Mouse (Mus musculus) v-Abl transformed pro-B cells (cell line): ENCODE data around the gene Zwilch.

Experiments used
- in situ Hi-C, 2 experiments: fragments of 400-800 bp; cut with MboI; formaldehyde crosslinking; loops; one replicate each; pipeline ENCODE4 v1.15.1; 2025; ENCODE audit not compliant: unreplicated experiment in 2 of 2

The Zwilch gene

DNA sequence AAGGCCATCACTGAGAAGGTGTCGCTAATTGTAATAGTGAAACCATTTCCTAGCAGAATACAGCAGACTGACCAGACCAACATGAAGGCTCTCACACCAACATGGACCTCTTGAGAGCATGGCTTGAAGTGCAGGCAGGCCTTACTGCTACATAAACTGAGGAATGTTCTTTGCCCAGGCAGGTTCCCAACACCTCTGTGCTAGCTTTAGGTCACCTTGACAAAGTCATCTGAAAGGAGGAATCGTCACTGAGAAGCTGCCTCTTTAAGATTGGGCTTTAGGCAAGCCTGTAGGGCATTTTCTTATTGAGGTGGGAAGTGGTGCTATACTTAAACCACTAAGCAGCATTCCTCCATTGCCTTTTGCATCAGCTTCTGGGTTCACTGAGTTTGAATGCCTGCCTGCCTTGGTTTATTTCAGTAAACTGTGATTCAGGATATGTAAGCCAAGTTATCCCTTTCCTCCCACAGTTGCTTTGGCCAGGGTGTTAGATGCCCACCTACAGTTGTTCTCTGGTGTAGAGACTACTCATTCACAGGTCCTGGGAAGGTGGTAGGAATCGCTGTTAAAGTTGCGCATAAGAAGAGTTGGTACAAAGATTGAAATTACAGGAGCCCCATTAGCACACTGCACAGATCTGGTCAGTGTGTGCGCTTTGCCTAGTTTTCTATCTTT, 11.4 kb upstream of the Zwilch start:
- in situ Hi-C loops: loop anchor here in 1 of 2 experiments (25.0 kb wide), 1 partner anchor 1153 kb away; the partner anchor contains the start of gene Pdcd7

DNA sequence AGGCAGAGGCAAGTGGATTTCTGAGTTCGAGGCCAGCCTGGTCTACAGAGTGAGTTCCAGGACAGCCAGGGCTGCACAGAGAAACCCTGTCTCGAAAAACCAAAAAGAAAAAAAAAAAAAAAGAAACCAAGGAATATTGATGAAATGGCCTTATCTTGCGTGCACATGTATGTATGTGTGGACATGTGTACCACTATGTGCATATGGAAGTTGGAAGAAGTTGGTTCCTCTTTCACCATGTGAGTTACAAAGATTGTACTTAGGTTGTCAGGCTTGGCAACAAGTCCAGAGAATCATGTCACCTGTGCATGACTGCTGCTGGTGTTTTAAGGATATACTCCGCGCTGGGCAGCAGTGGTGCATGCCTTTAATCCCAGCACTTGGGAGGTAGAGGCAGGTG, 10.4 kb upstream of the Zwilch start:
- in situ Hi-C loops: loop anchor here in 1 of 2 experiments (25.0 kb wide), 1 partner anchor 1154 kb away; the partner anchor contains the start of gene Pdcd7

DNA sequence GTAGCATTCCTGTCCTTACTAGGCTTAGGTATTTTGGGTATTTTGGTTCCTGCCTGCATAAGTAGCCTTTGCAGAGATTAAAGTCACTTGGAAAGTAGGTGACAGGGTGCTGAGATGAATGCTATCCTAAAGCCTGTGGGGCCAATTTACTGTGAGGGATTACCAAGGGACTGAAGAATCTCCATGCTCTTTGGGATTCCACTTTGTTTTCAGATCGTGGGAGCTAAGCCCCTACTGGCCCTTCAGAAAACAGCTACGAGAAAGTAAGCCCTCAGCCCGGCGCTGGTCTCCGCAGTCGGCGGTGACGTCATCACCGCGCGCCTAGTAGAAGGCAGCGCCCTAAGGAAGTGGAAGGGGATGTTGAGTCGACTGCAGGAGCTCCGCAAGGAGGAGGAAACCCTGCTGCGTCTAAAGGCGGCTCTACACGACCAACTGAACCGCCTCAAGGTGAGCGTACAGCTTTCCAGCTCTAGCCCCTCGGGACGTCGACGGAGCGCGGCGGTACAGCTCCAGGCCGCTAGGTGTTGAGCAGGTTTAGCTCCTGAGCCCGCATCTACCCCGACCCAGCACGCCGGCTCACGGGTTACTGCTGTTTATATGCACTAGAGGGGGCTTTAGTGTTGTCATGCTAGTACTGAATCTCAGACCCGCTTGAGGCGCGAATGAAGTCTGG, 6.2 kb upstream of the Zwilch start, which contains the start of gene Snapc5:
TSS of gene Snapc5 (plus strand) at position 301 of the 673 bp plus-strand sequence.
- in situ Hi-C loops: loop anchor here (10.0 to 25.0 kb wide), 2 partner anchors 1158 to 1166 kb away; partner anchors contain the start of gene Pdcd7 (in 2 of the 2)

DNA sequence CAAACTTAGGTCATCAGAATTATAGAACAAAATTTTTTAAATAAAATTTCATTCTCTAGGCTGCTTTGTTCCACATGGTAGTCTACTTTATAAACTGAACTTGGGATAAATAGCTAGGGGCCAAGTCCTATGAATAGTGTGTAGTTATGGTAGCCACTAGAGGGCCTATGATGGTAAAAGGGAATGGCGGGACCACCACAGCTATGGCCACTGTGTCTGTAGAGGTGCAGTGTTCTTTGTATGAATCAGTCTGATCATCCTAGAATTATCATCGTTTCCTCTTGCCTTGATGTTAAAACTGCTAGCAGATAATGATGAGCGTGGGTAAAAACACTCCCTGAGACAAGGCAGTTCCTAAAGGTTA, 5.7 kb upstream of the Zwilch start:
- in situ Hi-C loops: loop anchor here (10.0 to 25.0 kb wide), 2 partner anchors 1159 to 1166 kb away; partner anchors contain the start of gene Pdcd7 (in 2 of the 2)

DNA sequence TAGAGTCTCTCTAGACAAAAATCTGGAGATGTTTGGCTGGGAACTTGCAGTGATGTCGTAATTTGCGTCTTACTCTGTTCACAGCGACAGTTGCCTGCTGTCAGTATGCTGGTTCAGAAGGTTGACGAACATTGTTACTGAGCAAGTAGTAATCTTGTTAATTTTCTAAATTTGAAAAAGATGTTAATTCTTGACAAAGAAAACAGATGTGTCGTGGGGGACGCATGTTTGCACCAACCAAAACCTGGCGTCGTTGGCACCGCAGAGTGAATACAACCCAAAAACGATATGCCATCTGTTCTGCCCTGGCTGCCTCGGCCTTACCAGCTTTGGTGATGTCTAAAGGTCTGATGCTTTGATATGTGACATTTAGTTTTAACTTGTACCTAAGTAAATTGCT, 2.5 kb upstream of the Zwilch start:
- in situ Hi-C loops: loop anchor here (10.0 to 25.0 kb wide), 2 partner anchors 1162 to 1169 kb away; partner anchors contain the start of gene Pdcd7 (in 2 of the 2)

DNA sequence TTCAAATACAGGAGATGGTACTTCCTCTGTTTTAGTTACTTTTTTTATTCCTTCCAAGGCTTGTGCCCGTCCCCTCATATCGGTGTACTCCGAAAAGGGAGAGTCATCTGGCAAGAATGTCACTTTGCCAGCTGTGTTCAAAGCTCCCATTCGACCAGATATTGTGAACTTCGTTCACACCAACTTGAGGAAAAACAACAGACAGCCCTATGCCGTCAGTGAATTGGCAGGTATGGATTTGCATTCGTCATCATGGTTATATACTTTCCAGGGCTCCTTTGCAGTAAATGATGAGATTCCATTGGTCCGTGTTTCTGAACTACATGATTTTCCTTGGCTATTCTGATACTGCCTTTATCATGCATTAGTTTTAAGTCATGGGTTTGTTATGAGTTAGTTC, 1.9 kb upstream of the Zwilch start:
- in situ Hi-C loops: loop anchor here (5.0 to 25.0 kb wide), 3 partner anchors 83 to 1170 kb away; partner anchors contain the start of gene Pdcd7 (in 2 of the 2)

DNA sequence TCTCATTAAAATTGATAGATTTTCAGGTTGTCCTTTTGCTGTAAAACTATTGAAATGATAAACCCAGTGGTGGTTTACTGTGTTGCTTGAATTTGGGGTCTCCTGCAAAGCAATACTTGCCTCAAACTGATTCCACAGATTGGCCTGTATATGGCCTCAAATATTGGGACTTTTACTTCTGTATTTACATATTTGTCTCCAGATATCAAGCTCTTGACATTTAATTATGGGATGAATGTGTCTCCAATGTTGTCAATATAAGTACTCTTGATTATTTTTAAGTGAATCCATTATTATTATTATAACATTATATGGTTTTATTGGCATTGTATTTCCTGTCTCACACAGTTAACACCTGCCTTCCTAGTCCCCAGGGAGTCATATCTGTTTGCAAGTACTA, 1.4 kb upstream of the Zwilch start:
- in situ Hi-C loops: loop anchor here in 1 of 2 experiments (5.0 to 10.0 kb wide), 2 partner anchors 83 to 1170 kb away; partner anchors contain the start of gene Pdcd7

DNA sequence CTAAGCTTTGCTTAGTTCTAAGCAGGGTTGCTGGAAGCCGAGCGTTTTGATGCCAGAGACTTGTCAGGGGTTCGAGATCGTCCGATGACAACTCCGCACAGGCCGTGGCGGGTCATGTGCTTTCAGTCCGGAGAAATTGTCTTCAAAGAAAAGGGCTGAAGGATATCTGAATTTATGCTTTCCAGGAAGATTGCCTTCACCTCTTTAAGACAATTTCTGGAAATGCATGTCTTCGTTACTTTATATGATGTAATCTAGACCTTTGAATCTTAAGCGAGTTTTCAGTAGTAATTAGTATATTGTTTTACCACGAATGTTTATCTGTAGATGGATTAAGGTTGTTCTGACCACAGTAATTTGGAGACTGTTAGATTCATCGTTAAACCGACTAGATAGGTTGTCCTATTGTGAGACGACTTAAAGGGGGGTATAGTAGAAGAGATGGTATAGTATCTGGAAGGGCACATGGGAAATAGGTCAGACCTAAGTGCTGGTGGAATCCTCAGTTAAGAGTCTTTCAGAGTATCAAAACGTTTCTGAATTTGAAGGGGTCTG, 839 bp upstream of the Zwilch start:
- in situ Hi-C loops: loop anchor here in 1 of 2 experiments (5.0 to 10.0 kb wide), 2 partner anchors 84 to 1171 kb away; partner anchors contain the start of gene Pdcd7

DNA sequence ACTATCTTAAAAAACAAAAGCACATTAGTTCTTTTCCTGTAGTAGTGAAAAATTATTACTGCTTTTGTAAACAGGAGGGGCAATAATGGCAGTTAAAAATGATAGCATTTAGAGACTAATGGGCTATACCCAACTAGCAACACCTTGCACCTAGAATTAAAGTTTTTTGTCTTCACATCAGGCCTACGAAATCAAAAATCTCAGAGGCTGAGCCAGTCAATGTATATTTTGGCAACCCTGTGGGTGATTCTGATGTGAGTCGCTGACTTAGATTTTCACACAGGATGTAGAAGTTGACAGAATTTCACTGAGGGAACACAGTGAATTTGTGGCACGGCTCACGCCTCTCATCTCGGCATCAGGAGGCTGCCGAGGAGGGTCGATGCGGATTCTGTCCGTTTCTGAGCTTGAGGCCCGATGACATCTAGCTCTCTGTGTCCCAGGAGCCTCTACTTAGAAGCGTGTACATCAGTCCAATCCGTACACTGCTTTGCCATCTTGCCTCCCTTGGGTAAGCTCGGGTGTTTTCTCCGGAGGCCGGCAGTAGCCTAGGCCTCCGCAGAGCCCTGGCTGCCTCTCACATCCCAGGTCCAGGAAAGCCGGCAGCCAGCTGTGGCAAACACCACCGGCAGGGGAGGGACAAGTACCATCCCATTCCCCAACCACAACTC, 624 bp downstream of the Zwilch start:
- in situ Hi-C loops: loop anchor here in 1 of 2 experiments (5.0 to 10.0 kb wide), 2 partner anchors 85 to 1173 kb away; partner anchors contain the start of gene Pdcd7

DNA sequence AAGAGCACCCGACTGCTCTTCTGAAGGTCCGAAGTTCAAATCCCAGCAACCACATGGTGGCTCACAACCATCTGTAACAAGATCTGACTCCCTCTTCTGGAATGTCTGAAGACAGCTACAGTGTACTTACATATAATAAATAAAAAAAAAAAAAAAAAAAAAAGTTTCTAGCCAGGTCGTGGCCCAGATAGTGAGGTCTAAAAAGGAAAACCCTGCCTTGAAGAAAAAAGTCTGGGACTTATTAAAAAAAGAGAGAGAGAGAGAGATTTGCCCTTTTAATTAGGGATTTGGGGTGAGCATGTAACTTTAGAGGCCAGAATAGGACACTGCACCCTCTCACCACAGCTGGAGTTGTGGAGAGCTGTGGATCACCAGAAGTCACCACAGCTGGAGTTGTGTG, 2.9 kb downstream of the Zwilch start:
- in situ Hi-C loops: loop anchor here in 1 of 2 experiments (5.0 to 10.0 kb wide), 2 partner anchors 87 to 1175 kb away; partner anchors contain the start of gene Pdcd7

DNA sequence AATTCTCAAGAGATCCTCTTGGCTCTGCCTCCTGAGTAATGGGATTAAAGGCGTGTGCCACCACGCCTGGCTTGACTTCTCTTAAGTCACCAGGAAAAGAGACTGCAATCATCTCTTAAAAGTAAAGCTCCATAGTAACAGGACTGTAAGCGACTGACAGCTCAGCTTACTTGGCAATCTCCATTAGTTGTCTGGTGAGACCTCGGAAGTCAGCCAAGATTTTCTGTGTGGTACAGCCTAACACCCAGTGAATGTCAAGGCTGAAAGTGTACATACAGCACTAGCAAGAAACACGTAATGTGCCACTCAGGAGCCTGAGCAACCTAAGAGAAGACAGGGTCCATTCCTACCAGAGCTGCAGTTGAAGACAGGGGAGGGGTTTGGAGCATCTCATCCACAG, 12.4 kb downstream of the Zwilch start:
- in situ Hi-C loops: no loop called here

DNA sequence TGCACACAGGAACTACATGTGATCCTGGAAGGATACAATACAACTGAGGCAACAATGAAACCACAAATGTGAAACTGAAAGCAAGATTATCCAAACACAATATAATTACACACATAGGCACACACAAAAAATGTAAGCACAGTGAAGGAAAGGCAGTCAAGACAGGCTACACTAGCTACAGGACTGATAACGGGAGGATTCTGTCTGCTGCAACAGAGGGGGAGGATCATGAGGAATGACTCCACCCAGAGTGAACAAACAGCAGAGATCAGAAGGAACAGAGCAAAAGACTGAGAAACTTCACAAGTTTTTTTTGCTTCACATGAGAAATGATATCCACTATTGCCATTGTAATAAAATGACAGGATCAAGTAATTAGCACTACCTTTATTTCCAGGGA, 16.3 kb downstream of the Zwilch start:
- in situ Hi-C loops: no loop called here

DNA sequence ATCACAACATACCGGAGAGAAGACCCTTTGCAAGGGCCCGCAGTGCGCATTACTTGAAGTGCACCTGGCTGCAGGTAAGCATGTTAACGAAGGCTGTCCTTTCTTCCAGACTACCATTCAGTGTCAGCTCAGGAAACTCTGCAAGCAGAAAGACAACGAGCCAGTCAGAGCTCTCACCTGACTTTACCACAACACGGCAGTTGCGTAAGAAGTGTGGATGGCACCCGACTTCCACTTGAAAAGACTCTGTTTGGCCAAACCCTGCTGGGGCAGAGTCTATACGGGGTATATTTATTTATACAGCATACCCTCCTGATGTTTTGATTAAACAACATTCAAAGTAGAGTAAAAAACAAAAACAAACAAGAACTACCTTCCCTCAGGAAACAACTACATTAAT, 33.0 kb downstream of the Zwilch start:
- in situ Hi-C loops: loop anchor here (5.0 to 25.0 kb wide), 3 partner anchors 132 to 815 kb away; partner anchors contain the start of gene Slc24a1 (in 1 of the 2)

DNA sequence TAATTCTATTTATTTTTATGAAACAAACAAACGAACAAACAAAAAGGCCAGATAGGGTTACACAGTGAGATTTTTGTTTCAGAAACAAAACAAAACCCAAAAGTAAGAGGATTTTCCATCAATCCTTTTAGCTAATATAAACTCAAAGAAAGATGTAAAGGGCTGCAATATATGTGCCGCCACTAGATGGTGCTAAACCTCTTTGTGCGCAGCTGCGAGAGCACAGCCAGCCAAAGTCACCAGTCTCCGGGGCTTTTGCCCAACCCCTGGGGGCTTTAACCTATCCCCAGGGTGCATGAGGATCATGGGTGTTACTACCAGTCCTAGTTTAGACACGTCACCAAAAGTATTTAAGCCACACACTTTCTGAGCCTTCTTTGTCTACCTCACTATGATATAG, 34.0 kb downstream of the Zwilch start:
- in situ Hi-C loops: loop anchor here (5.0 to 25.0 kb wide), 3 partner anchors 133 to 816 kb away; partner anchors contain the start of gene Slc24a1 (in 1 of the 2)

DNA sequence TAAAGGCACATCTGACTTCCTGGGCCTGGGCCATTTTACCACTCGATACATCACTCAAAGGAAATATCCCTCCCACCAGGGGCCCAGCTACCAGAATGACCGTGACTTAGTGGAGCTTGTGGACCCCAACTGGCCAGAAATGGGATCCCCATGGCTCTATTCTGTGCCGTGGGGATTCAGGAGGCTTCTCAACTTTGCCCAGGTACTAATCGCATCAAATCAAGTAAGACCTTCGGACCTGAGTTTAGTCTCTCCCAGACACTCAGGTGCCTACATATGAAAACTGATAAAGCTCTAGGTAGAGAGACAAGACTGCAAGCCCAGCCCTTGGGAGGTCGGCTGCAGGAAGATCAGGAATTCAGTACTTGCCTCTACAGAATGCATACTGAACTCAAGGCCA, 41.3 kb downstream of the Zwilch start:
- in situ Hi-C loops: loop anchor here (10.0 to 25.0 kb wide), 2 partner anchors 631 to 823 kb away; partner anchors contain the start of gene Slc24a1 (in 1 of the 2)

DNA sequence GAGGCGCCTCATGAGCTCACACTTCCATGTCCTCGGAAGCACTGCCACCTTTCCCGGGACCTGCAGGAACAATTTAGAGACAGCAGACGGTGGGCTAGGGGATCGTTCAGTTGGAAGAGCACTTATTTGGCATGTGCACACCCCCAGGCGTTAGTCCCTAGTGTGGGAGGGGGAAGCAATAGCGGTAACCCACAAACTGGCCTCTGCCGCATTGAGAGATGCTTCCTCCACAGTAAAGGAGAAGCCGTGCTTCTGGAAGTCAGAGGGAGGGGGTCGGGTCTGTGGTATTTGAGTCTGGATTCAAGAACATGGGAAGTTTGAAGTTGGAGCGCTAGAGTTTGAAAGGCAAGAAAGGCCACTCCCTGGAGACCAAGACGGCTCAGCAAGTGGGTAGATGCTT, 46.8 kb downstream of the Zwilch start:
- in situ Hi-C loops: loop anchor here in 1 of 2 experiments (25.0 kb wide), 1 partner anchor 636 kb away; no protein-coding TSS in a partner anchor

DNA sequence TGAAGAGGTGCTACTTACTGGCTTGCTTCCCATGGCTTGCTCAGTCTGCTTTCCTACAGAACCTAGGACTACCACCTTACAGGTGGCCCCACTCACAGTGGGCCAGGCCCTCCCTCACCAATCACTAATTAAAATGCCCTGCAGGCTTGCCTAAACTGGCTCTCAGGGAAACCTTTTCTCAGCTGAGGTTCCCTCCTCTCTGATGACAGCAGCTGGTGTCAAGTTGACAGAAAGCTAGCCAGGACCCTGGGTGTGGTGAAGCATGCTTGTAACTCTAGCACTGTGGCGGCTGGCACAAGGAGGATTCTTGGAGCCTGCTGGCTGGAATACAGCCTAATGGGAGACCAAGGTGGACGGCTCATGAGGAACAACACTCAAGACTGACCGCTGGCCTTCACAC, 47.6 kb downstream of the Zwilch start:
- in situ Hi-C loops: loop anchor here in 1 of 2 experiments (25.0 kb wide), 1 partner anchor 637 kb away; no protein-coding TSS in a partner anchor

DNA sequence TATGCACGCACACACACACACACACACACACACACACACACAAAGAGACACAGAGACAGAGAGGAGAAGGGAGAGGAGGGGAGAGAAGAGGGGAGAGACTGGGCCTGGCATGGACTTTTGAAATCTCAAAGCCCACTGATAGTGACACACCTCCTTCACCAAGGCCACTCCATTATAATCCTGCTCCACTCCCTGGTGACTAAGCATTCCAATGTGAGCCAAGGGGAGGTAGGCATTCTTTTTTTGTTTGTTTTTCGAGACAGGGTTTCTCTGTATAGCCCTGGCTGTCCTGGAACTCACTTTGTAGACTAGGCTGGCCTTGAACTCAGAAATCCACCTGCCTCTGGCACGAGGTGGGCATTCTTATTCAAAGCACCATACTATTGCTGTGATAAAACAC, 48.1 kb downstream of the Zwilch start:
- in situ Hi-C loops: loop anchor here in 1 of 2 experiments (25.0 kb wide), 1 partner anchor 637 kb away; no protein-coding TSS in a partner anchor

DNA sequence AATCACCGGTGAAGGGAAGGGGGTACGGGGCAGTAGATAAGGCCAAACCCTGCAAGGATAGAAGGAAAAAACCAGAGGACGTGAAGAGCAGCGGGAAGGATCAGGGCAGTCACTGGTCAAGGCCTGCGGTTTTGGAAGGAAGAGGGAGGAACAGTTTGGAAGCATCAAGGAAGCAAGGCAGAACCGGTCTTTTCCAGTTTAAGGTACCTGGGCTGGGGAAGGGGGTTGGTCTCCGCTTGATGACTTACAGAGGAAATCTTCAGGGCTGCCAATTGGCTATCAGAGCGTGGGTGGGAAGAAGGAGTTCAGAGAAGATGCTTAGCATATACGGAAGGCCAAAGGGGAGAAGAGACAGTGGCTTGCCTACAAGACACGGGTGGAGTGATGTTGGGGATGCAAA, 50.3 kb downstream of the Zwilch start:
- in situ Hi-C loops: no loop called here
